ENCODE assay signal across 17 mouse cellular contexts in the genomic region with DNA sequence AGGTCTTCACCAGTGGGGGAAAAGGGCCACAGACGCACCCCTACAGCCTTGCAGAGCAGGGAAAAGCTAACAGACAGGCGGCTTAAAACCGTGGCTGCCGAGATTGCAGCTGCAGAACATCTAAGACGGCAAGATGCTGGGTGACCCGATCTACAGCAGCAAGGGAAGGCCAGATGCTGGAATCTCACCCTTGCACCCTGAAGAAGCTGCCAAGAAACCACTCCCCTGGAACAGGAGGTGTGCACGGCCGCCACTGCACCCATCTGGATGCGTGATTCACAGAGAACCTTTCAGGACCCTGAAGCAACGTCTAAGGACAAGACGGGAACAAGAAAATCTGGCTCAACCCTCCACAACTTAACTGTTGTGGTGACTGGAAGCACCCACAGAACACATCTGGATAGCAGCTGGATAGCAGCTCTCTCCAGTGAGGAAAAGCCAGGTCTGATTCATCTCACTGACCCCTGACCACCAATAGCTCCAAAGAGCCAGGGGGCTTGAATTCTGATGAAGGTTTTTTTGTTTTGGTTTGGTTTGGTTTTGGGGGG. TPM values are rescaled to one million over a fixed set of nuclear protein-coding genes. Genes with fewer than 3 reads are reported as not detected.
A peak's percentile ranks its signal among the peaks of the same experiment; 100 is the strongest.
DNase-seq lines count a peak whose midpoint lies in the region; ATAC-seq and TF ChIP-seq lines count a peak whose summit lies in the region.
"Had no signal": no experiment of that assay in that cellular context is flagged by ENCODE, and none has a peak within 500 bp of the region (broad histone marks: within the 10 kb centered on the region; RNA-seq: fewer than 3 reads in every experiment).

No protein-coding gene starts in this region.

- no peak for TF ChIP-seq CTCF in CH12.LX (conservative IDR thresholded peaks at IDR 0.05 in 1 of 2, IDR thresholded peaks at IDR 0.05 in 1 of 2; ENCODE audit: low read depth in 2 of 2, low read length in 2 of 2)
- no peak for TF ChIP-seq CTCF in left cerebral cortex, adult 2 months (IDR thresholded peaks at IDR 0.05)

- peaks cover 97% of the 10 kb centered on the region for H3K4me1 ChIP-seq in hindbrain, embryonic 13.5 days (replicated peaks)
- peaks cover 45% of the 10 kb centered on the region for H3K4me1 ChIP-seq in hindbrain, embryonic 14.5 days (replicated peaks; ENCODE audit: control insufficient read depth, insufficient read depth, low read length)
- H3K4me1 ChIP-seq in CH12.LX (ENCODE audit: control insufficient read depth in 1 of 2, insufficient read depth in 2 of 2): peaks cover 6 to 38% of the 10 kb centered on the region in 2 experiments; a peak in 3 of 4 replicates
- H3K4me1 ChIP-seq in embryonic facial prominence, embryonic 11.5 days (ENCODE audit: control insufficient read depth, insufficient read depth, low read length): peaks cover 3% of the 10 kb centered on the region

- TF ChIP-seq RAD21 in CH12.LX (IDR thresholded peaks at IDR 0.05; ENCODE audit: low read depth, low read length): no peak

- intact Hi-C loops in left cerebral cortex, adult 2 months (cut with DNase I): no loop called here

- H3K27me3 ChIP-seq in hindbrain, embryonic 13.5 days: no peaks in the 10 kb centered on the region
- no peaks in the 10 kb centered on the region for H3K27me3 ChIP-seq in hindbrain, embryonic 14.5 days (ENCODE audit: control insufficient read depth, insufficient read depth, low read length)
- H3K27me3 ChIP-seq in CH12.LX (replicated peaks): no peaks in the 10 kb centered on the region
- H3K27me3 ChIP-seq in embryonic facial prominence, embryonic 11.5 days (ENCODE audit: control insufficient read depth, insufficient read depth, low read length): no peaks in the 10 kb centered on the region
- H3K27me3 ChIP-seq: Patski had no signal

- no peaks in the 10 kb centered on the region for H3K9me3 ChIP-seq in hindbrain, embryonic 13.5 days
- H3K9me3 ChIP-seq in hindbrain, embryonic 14.5 days (ENCODE audit: control insufficient read depth, low read length): no peaks in the 10 kb centered on the region
- H3K9me3 ChIP-seq in CH12.LX (replicated peaks; ENCODE audit: low read length): no peaks in the 10 kb centered on the region
- H3K9me3 ChIP-seq in embryonic facial prominence, embryonic 11.5 days (replicated peaks; ENCODE audit: control insufficient read depth, low read length): no peaks in the 10 kb centered on the region

- H3K4me2 ChIP-seq in hindbrain, embryonic 13.5 days: no peak overlapping the region
- H3K4me2 ChIP-seq in hindbrain, embryonic 14.5 days (replicated peaks): no peak overlapping the region
- no peak overlapping the region for H3K4me2 ChIP-seq in CH12.LX (ENCODE audit: insufficient read depth, low read depth, poor library complexity, severe bottlenecking)
- H3K4me2 ChIP-seq in embryonic facial prominence, embryonic 11.5 days (ENCODE audit: low read depth, low read length): no peak overlapping the region

- ATAC-seq in hindbrain, embryonic 13.5 days (ENCODE audit: low FRiP score): no peak
- no peak for ATAC-seq in hindbrain, embryonic 14.5 days (ENCODE audit: low FRiP score)
- ATAC-seq in embryonic facial prominence, embryonic 11.5 days (replicated peaks; ENCODE audit: insufficient number of reproducible peaks, low FRiP score, low TSS enrichment, low read depth): no peak
- ATAC-seq: intestine, postnatal 0 days; Patski had no signal

- H3K9ac ChIP-seq in hindbrain, embryonic 13.5 days: no peak overlapping the region
- no peak overlapping the region for H3K9ac ChIP-seq in hindbrain, embryonic 14.5 days
- no peak overlapping the region for H3K9ac ChIP-seq in CH12.LX (ENCODE audit: insufficient read depth, low read depth)
- H3K9ac ChIP-seq in embryonic facial prominence, embryonic 11.5 days (replicated peaks; ENCODE audit: low read length): no peak overlapping the region

- peaks cover 52% of the 10 kb centered on the region for H3K36me3 ChIP-seq in hindbrain, embryonic 13.5 days
- peaks cover 59% of the 10 kb centered on the region for H3K36me3 ChIP-seq in hindbrain, embryonic 14.5 days (replicated peaks; ENCODE audit: control insufficient read depth, insufficient read depth)
- peaks cover 71 to 97% of the 10 kb centered on the region in 2 experiments for H3K36me3 ChIP-seq in CH12.LX (replicated peaks in 1 of 2; ENCODE audit: control insufficient read depth in 1 of 2, insufficient read depth in 1 of 2, low read length in 1 of 2)
- H3K36me3 ChIP-seq in embryonic facial prominence, embryonic 11.5 days (replicated peaks; ENCODE audit: control insufficient read depth, insufficient read depth, low read depth, low read length): peaks cover 6% of the 10 kb centered on the region

- in situ Hi-C loops in CH12.LX (cut with MboI; ENCODE audit: low pct_ligation_motif_present, low pct_unique_long_range_greater_than_20kb, low sequenced_read_pairs): no loop called here

- TF ChIP-seq EP300 in CH12.LX (IDR thresholded peaks at IDR 0.05; ENCODE audit: low read length): no peak

- H3K4me3 ChIP-seq in hindbrain, embryonic 13.5 days: no peak overlapping the region
- H3K4me3 ChIP-seq in hindbrain, embryonic 14.5 days (replicated peaks; ENCODE audit: low read length): no peak overlapping the region
- no peak overlapping the region for H3K4me3 ChIP-seq in CH12.LX (replicated peaks in 1 of 3; ENCODE audit: low read depth in 2 of 3, low read length in 2 of 3, poor library complexity in 1 of 3)
- H3K4me3 ChIP-seq in embryonic facial prominence, embryonic 11.5 days (ENCODE audit: low read depth, low read length): no peak overlapping the region
- no peak overlapping the region for H3K4me3 ChIP-seq in left cerebral cortex, adult 2 months
- H3K4me3 ChIP-seq: erythroblast, embryonic 14.5 days; heart, adult 2 months had no signal

- dilution Hi-C loops in CH12.LX (cut with MboI; ENCODE audit: extremely low pct_ligation_motif_present, extremely low pct_unique_long_range_greater_than_20kb, low sequenced_read_pairs): no loop called here

- H3K27ac ChIP-seq in hindbrain, embryonic 13.5 days: peak overlapping the region; percentile 52; the same call in 1 of the 2 replicates
- no peak overlapping the region for H3K27ac ChIP-seq in hindbrain, embryonic 14.5 days
- no peak overlapping the region for H3K27ac ChIP-seq in CH12.LX (ENCODE audit: insufficient read depth, low read depth)
- no peak overlapping the region for H3K27ac ChIP-seq in embryonic facial prominence, embryonic 11.5 days (replicated peaks; ENCODE audit: low read depth, low read length)
- no peak overlapping the region for H3K27ac ChIP-seq in left cerebral cortex, adult 2 months
- H3K27ac ChIP-seq: heart, adult 2 months had no signal

- no peak for DNase-seq in hindbrain, embryonic 14.5 days (ENCODE audit: low spot score)
- no peak for DNase-seq in CH12.LX (ENCODE audit: extremely low read depth)
- DNase-seq in embryonic facial prominence, embryonic 11.5 days (ENCODE audit: low spot score): peak; percentile 41
- peak; percentile 55 to 73 for DNase-seq in kidney, postnatal 25 days
- DNase-seq in B cell, adult 2 months: no peak
- DNase-seq in urinary bladder, adult 18-20 months (ENCODE audit: low spot score in 2 of 2): no peak
- DNase-seq in left cerebral cortex, adult 2 months (ENCODE audit: extremely low spot score in 1 of 2, low spot score in 2 of 2): no peak
- DNase-seq: cerebellum, adult 11-12 months; heart, adult 2 months; heart, postnatal 14 days; lung, adult 18-20 months; spleen, adult 18-20 months; thymus, postnatal 4 days had no signal

- peaks cover 3% of the 10 kb centered on the region; the same call in 1 of the 2 replicates for H3K79me2 ChIP-seq in CH12.LX (replicated peaks; ENCODE audit: control insufficient read depth, extremely low read depth, insufficient read depth, poor library complexity, severe bottlenecking)

- 0 out of 2 replicates have a peak, but pooled peaks have one; percentile 24 for TF ChIP-seq POLR2A in CH12.LX (IDR thresholded peaks at IDR 0.05; ENCODE audit: low read depth, low read length)

- 79% methylated on average over 11 of the region's 11 CpGs for WGBS in hindbrain, embryonic 13.5 days
- WGBS in hindbrain, embryonic 14.5 days: 68% methylated on average over 11 of the region's 11 CpGs
- 49% methylated on average over 11 of the region's 11 CpGs for WGBS in embryonic facial prominence, embryonic 11.5 days

TF ChIP-seq in CH12.LX, 34 proteins besides CTCF, POLR2A, EP300 and RAD21:
- no peak for TF ChIP-seq TBP (conservative IDR thresholded peaks at IDR 0.05; ENCODE audit: low read depth, low read length)
- no peak for TF ChIP-seq CHD1 (IDR thresholded peaks at IDR 0.05; ENCODE audit: low read depth, low read length)

RNA-seq across cellular contexts. Expression of a gene that starts 11.0 kb away (rescaled TPM):
- polyA plus RNA-seq in hindbrain, embryonic 13.5 days (2015; fragmentation: Nextera tagmentation; extraction: Ambion mirVana): 36.6 and 41.0 TPM in 2 replicates
- 22.4 and 26.5 TPM in 2 replicates for polyA plus RNA-seq in hindbrain, embryonic 14.5 days (2014; fragmentation: Nextera tagmentation; extraction: Ambion mirVana)
- total RNA-seq in CH12.LX (2012; rRNA removed) (46.3 and 52.6 TPM in 2 replicates), CH12.LX (2014; rRNA removed) (73.1 and 76.2 TPM in 2 replicates)
- polyA plus RNA-seq in CH12.LX (2012; ENCODE audit: insufficient read length, low read depth): 33.7 and 40.3 TPM in 2 replicates
- polyA plus RNA-seq in embryonic facial prominence, embryonic 11.5 days (2014; fragmentation: Nextera tagmentation; extraction: Ambion mirVana): 13.4 and 15.0 TPM in 2 replicates
- 100 to 1,000 TPM; 126 to 140 TPM for total RNA-seq in left cerebral cortex, adult 2 months (2021)

Comparison
In these comparisons a context has a peak if more than half of its experiments do, and no peak if none do; other contexts are left out.
1. DNase-seq: peak in embryonic facial prominence, embryonic 11.5 days (single experiment) and kidney, postnatal 25 days (2 of 2); none in hindbrain, embryonic 14.5 days (single experiment), CH12.LX (single experiment), B cell, adult 2 months (0 of 2), urinary bladder, adult 18-20 months (0 of 2) and left cerebral cortex, adult 2 months (0 of 2).